Mouse (Mus musculus) Muller cell, postnatal 12 days (primary cell): ENCODE data around the gene Tbc1d22b.
"Not testable (repeated sequence)": the region's sequence is repeated elsewhere in the genome, so short reads cannot be mapped to it uniquely, and the experiment has no call there.

ENCODE experiments used
- DNase-seq: peaks from one replicate; pipeline ENCODE4 v3.0.0-alpha.2; 2015; ENCODE audit errors: inconsistent ontology term

Gene Tbc1d22b

DNA sequence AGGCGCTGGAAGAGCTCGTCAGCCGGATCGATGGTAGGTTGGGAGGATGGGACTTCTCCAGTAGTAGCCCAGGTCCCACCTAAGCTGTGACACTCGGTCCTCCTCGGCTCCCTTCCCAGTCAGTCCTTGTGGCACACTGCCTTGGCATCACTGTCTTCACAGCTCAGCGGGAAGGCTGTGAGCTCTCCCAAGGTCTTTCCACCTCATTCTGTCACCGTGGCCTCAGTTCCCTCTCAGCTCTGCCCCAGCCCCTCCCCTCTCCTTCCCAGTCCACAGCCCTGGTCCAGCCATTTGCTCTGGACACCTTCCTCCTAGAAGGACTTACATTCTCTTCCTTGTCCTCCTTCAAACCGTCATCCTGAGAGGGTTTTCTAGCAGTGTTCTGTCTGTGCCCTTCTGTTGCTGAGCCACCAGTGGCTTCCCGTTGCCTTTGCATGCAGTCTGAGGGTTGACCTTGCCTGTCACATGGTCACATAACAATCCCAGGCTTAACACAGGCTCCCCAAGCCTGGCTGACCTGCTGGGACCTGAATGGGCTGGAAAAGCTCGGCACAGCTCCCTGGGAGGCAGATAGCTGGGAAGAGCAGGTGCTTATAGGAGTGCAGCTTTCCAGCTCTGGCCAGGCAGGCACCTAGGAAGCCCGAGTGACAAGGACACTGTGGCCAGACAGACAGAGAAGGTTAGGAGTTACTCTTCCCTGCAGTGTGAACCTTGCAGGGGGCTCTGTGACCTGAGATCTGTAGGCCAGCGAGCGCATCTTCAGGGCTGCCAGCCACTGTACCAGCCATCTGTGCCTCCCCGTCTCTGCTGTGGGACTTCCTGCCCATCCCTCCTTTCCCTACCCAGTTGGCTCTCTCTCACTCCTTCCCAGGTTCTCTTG, 46.5 kb downstream of the Tbc1d22b start:
- DNase-seq = no peak

DNA sequence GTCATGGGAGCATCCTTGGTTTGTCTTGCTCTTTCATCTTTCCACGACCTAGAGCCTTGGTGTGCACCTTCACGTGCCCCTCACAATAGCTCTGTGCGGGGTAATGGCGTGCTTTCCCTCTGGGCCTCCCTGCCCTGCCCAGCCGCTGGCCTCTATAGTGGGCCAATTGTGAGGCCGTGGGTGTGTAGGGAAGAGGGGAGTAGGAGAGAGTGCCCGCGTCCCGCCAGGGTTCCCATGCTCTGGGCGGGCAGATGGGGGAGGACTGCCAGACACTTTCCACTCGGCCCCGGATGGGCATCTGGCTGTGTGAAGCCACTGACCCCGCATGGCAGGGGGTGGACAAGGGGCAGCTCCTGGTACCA, 47.2 kb downstream of the Tbc1d22b start:
- no peak for DNase-seq

DNA sequence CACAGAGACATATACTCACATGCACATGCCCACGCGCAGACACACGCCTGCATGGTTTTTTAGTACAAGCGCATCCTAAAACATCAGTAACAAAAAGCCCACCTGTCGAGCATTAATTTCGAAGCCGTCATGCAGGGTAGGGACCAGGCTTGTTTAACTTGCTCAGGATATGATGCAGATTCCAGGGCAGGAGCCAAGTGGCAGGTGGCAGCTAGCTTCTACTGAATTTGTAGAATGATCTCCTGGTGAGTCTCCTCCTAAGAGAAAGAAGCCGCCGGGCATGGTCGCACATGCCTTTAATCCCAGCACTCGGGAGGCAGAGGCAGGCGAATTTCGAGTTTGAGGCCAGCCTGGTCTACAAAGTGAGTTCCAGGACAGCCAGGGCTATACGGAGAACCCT, 49.5 kb downstream of the Tbc1d22b start:
- DNase-seq = no peak

DNA sequence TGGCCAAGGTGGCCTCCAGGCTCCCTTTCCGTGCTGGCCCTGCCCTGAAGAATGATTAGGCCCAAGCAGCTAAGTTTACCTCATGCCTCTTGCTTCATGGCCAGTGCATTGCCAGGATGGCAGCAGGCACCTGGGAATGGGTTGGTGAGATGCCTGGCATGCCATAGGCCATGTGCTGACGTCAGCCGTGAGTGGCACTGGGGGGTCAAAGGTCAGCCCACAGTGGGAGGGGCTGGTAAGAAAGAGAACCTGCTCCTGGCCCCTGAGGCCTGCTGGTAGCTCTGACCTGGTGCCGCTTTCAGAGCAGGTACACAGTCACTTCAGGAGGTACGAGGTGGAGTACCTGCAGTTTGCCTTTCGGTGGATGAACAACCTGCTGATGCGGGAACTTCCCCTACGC, 50.0 kb downstream of the Tbc1d22b start:
- no peak for DNase-seq

DNA sequence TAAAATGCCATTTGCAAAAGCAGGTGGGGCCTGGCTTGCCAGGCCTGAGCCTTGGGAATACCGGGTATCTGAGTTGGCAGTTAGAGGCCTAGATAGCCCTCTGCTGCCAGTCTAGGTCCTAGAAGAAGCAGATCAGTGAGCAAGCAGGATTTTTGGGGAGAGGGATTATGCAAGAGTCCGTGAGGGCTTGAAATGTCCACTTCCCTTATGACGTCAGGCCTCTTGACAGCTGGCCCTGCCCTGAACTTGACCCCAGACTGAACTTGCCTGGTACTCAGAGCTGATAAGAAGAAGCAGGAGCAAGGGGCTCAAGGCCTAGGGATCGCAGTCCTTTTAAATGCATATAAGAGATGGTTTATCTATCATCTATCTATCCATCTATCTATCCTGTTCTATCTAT, 51.8 kb downstream of the Tbc1d22b start:
- DNase-seq = no peak

DNA sequence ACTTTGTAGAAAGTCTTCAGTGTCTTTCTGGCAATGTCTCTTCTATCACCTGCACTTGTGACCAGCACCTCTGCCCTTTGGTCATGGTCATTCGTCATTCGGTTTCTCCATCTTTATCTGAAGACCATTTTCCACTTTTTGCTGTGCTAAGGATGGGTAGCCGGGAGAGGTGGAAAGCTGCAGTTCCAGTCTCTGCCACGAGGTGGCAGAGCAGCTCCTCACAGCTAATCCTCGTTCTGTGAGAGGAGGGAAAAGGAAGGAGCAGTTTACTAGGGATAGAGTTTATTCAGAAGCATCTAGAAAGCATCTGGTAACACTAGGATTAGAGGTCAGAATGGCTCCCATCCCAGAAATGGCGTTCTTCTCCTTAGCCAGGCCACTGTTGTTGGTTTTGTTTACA, 53.7 kb downstream of the Tbc1d22b start:
- peak; percentile 39 for DNase-seq

DNA sequence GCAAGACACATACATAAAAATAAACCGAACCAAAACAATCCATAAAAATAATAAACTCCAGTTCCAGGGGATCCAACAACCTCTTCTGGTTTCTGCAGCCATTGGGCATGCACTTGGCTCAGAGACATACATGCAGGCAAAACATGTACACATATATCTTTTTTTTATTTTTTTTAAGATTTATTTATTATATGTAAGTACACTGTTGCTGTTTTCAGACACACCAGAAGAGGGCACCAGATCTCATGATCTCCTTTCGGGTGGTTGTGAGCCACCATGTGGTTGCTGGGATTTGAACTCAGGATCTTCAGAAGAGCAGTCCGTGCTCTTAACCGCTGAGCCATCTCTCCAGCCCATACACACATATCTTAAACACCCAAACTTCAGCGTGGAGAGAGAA, 63.9 kb downstream of the Tbc1d22b start:
- DNase-seq = not testable (repeated sequence)

DNA sequence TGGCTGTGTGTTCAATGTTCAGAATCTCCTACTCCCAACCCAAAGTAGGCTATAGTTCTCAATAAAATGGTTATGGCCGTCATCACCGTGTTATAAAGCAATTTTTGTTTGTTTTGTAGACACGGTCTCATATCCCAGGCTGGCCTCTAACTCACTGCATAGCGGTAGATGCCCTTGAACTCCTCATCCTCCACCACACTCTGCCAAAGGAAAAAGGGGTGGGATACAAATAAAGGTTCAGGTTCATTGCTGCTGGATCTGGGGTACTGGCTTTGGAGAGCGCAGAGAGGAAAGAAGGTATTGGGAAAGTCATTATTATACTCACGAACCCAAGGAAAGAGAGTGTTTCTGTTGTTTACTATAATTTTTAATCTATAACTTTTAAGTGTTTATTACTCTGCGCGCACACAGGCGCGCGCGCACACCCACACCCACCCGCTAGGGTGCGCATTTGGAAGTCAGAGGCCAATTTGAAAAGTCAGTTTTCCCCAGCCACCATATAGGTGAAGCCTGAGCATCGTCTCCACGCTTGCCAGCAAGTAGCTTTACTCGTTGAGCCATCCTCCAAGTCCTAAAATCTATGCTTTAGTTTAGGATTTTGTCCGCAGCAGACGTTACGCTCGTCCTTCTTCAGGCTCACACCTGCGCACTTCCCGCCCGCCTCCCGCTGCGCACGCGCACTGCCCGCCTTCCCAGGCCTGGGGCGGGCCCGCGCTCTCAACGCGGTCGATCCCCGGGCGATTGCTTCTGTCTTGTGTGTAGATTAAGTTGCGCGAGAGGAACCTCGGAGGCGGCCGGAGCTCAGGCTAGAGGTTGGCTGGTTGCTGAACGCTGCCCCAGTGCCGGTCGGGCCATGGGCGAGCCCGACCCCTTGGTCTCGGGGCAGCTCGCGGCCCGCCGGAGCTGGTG, 64.8 kb downstream of the Tbc1d22b start, which contains the start of the genes Rnf8 and Gm28043:
Rnf8 (plus strand) TSS at position 676 of the 909 bp plus-strand sequence.
Gm28043 (plus strand) TSS at position 762 of the 909 bp plus-strand sequence.
- DNase-seq = peak; percentile 97

DNA sequence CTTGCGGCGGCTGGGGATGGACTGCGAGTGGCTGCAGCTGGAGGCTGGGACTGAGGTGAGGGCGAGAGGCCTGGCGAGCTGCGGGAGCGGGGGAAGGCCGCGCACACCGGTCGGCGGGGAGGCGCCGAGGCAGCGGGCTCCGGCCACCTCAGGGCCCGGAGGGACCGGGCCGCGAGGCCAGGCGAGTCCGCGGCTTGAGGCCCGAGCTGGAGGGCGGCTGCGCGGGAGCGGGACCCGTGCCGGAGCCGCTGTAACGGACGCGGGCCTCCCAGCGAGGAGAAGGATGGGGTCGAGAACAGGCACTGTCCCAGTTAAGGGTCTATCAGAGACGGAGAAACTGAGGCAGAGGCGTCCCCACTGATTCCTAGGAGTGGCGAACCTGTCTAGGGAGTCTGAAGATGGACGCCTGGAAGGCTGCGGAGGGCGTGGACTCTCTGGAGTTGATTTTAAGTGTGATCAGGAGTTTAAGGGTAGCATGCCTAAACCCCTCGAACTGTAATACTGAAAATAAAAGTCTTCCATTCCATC, 65.5 kb downstream of the Tbc1d22b start:
- no peak for DNase-seq

DNA sequence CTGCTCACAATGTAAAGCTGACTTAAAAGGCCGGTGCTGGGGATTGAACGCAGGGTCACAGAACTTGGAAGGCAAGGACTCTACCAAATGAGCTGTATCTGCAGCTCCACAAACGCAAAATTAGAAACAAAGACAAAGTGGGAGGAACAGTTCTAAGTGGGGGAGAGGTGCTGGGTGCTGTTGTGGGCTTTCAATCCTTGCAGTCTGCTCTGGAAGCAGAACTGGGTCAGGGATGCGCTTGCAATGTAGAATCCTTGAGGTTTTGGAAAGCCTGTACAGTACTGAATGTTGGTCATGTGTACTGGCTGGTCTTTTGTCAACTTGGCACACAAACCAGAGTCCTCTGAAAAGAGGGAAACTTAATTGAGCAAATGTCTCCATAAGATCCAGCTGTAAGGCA, 66.0 kb downstream of the Tbc1d22b start:
- peak; percentile 47 for DNase-seq

DNA sequence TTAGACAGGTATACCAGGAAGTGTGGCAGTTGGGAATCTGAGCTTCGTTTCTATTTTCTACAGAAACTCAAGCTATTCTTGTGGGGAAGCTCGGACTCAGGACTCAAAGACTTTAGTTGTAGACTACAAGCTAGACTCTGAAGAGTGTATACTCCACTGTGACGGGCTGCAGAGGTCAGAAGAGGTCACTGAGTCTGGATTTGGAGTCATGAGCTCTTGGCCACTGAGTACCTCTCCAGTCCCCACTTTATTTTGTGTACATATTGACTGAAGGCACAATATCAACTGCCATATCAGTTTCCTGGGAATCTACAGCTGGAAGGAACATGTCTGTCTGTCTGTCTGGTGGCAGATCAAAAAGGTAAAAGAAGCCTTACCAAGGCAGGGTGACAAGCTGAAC, 69.6 kb downstream of the Tbc1d22b start:
- no peak for DNase-seq

DNA sequence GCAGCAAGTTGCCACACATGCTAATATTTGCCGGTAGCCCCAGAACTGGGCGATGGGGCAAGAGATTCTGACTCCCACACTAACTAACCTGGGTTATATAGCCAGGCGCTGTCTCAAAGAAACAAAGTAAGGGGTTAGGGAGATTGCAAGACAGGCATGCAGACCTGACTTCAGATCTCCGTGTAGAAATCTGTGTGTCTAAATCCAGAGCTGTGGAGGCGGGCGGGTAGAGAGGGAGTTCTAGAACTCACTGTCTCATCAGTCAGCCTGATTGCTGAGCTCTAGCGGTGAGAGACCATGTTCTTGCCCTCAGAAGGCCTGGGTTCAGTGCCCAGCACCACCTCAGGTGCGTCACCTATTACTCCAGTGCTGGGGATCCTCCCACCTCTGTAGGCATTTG, 73.9 kb downstream of the Tbc1d22b start:
- DNase-seq = no peak

DNA sequence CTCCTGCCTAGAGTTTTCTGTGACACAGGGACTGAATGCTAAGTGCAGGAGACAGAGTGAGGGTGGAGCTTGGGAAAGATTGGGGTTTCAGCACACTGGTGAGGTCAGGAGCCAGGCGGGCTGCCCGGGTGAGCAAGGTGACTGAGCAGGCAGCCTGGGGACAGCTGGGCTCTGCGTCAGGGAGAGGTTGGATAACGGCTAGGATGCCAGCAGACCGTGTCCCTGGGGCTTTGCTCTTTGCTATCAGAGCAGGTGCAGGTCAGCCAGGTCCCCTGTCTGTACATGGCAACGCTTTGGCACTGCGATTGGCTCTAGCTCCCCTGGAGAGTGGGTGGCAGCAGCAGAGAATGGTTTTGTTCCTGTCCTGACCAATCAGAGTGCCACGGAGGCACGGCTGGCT, 77.7 kb downstream of the Tbc1d22b start:
- DNase-seq = no peak

DNA sequence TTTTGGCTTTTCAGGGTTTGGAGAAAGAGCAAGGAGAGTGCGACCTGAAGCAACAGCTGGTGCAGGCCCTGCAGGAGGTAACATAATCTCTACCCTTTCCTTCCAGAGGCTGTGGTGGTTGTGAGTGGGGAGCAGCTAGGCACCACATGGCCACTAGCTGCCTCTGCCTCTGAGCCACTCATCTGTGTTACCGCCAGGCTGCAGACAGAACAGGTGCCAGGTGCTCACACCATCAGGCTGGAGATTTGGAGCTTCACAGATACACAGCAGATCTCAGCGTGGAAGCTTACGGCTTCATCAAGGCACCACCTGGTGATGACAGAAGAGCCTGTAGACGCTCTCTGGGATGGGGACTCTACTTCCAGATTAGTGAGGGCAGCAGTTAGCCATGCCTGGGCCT, 79.4 kb downstream of the Tbc1d22b start:
- no peak for DNase-seq

DNA sequence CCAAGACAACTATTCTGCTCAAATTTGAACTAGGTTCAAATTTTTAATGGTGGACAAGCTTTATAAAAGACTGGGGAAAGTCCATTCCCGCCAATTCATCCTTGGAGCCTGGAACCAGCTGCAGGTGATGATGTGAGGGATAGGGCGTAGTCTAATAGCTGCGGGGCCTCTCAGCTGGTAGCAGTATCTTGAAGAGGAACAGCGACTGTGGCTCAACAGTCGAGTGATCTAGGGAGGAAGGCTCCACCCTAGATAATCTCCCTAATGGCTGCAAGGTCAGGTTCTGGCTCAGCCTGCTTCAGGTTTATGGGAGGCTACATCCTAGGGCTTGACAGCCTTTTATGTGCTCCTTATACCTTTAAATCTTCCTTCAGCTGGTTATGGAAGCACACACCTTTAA, 80.0 kb downstream of the Tbc1d22b start:
- no peak for DNase-seq

DNA sequence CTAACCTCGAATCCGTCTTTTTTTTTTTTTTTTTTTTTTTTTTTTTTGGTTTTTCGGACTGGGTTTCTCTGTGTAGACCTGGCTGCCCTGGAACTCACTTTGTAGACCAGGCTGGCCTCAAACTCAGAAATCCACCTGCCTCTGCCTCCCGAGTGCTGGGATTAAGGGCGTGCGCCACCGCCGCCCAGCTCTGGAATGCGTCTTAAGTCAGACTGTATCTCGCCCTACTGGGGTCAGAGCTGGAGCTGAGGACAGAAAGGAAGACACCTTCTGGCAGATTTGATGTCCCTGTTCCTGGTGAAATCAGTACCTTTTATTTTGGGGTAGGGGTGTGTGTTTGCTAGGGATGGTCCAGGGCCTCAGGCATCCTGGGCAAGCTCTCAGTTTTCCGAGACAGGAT, 82.7 kb downstream of the Tbc1d22b start:
- no peak for DNase-seq

DNA sequence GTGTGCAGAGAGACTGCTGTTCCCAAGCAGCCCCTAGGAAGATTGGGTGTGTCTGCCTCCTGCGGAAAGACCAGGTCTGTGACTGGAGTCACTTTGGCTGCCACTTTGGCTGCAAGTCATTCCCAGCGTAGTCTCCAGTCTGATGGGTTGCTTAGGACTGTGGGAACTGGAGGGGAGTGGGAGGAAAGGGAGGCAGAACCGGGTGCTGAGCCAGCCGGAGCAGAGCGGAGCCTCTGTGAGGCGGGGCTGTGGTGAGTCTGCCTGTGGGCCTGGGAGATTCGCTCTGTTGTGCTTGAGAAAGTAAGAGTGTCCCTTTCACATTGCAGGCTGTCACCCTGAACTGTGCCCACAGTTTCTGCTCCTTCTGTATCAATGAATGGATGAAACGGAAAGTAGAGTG, 85.9 kb downstream of the Tbc1d22b start:
- no peak for DNase-seq

DNA sequence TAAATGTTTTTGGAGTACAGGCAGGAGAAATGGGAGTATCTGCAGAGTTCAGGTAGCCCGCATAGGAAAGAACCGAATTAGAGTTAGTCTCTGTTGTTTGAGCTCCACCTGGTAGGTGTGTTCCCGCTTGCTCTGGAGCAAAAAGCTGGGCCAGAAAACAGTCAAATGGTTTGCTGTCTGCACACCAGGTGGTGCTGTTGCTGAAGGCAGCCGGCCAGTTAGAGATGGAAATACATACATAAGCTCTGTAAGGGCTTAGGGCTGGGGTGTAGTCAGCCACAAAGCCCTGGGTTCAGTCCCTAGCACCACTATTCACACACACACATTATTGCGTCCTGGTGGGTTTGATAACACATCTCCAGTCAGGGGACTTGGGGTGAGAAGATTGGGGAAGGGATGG, 86.5 kb downstream of the Tbc1d22b start:
- DNase-seq = peak; percentile 11

DNA sequence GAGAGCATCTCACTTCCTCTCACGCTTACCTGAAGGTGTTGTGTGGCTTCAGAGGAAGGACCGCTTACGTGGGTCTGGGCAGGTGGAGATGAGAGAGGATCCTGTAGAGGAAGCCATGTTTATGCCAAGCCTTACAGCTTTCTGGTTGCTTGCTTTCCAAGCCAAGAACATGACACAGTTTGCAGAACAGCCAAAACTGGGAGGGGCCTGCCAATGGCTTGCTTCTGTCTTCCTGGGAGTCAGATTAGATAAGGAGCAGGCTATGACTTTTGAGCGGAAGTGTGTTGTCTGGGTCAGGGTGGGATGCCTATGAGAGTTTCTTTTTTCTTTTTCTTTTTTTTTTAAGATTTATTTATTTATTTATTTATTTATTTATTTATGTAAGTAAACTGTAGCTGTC, 87.8 kb downstream of the Tbc1d22b start:
- DNase-seq = no peak

DNA sequence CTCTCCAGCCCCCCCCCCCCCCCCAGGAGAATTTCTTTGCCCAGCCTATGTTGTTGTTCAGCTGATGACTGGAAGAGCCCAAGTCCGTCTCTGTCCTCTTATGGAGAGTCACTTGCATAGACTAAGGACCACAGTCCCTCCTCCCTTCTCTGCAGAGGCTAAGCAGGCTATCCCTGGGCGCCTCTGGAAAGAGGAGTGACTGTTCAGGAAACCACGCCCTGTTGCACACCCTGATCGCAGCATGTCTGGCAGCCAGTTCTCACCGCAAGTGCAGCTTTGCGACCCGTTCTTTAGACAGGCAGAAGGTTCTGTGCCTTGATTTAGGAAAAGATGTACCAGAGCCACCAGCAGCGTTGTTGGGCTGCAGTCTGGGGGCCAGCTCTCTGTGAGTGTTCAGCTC, 88.3 kb downstream of the Tbc1d22b start:
- DNase-seq = no peak

DNA sequence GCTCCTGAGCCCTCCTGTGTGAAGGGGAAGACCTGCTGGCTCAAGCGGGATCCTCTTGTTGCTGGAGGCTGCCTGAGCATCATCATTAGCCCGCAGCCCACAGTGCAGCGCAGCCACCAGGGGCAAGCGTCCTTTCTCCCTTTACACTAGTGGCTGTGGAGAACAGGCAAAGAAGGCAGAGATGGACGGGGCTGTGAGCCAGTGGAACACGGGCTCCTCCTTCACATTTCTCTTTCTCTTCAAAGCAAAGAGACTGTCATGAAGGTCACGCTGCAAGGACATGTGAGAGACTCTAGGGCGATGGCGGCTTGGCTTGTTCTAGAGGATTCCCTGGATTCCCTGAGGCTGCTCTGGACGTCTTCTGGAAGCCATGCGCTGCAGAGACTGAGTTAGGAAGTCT, 91.4 kb downstream of the Tbc1d22b start:
- DNase-seq = no peak

DNA sequence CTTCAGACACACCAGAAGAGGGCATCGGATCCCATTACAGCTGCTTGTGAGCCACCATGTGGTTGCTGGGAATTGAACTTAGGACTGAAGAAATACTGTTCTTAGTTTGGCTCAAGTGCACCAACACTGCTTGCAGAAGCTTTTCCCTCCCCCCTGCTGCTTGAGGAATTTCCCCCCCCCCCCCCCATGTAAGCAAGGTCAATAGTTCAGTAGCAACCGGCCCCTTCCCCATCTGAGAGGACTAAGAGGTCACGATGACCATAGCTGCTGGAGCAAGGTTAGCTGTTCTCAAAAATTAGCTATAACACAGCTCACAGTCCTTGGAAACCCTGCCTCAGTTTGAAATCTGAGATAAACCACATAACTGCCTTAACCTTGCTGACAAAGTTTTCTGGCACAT, 92.6 kb downstream of the Tbc1d22b start:
- no peak for DNase-seq
